ENCODE assay signal across 8 mouse cellular contexts in the genomic region with DNA sequence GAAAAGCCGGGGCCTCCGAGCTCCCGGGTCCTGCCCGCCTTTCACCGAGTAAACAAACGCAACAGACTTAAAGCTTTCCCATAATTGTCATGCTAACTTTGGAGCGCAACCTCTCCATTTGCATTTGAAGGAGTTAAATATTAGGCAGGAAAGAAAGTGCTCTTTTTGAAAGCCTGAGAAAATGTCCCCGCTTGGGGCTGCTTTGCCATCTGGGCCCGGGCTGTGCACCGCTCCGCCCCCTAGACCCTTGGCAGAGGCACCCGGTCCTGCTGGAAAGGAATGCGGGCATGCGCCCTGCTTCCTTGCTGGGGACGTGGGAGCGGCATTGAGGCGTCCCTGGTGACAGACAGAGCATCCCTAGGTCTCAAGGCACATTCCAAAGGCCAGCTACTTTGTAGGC.
A peak's percentile ranks its signal among the peaks of the same experiment; 100 is the strongest.
DNase-seq lines count a peak whose midpoint lies in the region; ATAC-seq lines count a peak whose summit lies in the region.

No protein-coding gene starts in this region.

- ATAC-seq in embryonic facial prominence, embryonic 11.5 days (replicated peaks; ENCODE audit: insufficient number of reproducible peaks, low FRiP score, low TSS enrichment, low read depth), result peak; percentile 88; the same call in 1 of the 2 replicates
- ATAC-seq in midbrain, embryonic 12.5 days (ENCODE audit: low FRiP score, low read depth), result peak; percentile 90
- ATAC-seq in stomach, embryonic 15.5 days (ENCODE audit: insufficient read depth, low FRiP score, low read depth), result no peak

- peak overlapping the region; percentile 14; the same call in 1 of the 2 replicates for H3K4me3 ChIP-seq in embryonic facial prominence, embryonic 11.5 days (ENCODE audit: low read depth, low read length)
- H3K4me3 ChIP-seq in midbrain, embryonic 12.5 days, result peak overlapping the region; percentile 1; the same call in 1 of the 2 replicates
- peak overlapping the region; percentile 26 for H3K4me3 ChIP-seq in stomach, embryonic 15.5 days (replicated peaks)

- no peaks in the 10 kb centered on the region for H3K27me3 ChIP-seq in embryonic facial prominence, embryonic 11.5 days (ENCODE audit: control insufficient read depth, insufficient read depth, low read length)
- no peaks in the 10 kb centered on the region for H3K27me3 ChIP-seq in midbrain, embryonic 12.5 days
- H3K27me3 ChIP-seq in stomach, embryonic 15.5 days (replicated peaks), result no peaks in the 10 kb centered on the region

- H3K9ac ChIP-seq in embryonic facial prominence, embryonic 11.5 days (replicated peaks; ENCODE audit: low read length), result peak overlapping the region; percentile 35; the same call in 1 of the 2 replicates
- H3K9ac ChIP-seq in midbrain, embryonic 12.5 days (replicated peaks), result no peak overlapping the region
- no peak overlapping the region for H3K9ac ChIP-seq in stomach, embryonic 15.5 days

- peak overlapping the region; percentile 26 for H3K4me2 ChIP-seq in embryonic facial prominence, embryonic 11.5 days (ENCODE audit: low read depth, low read length)
- peak overlapping the region; percentile 41 for H3K4me2 ChIP-seq in midbrain, embryonic 12.5 days (replicated peaks)
- peak overlapping the region; percentile 49 for H3K4me2 ChIP-seq in stomach, embryonic 15.5 days

- H3K9me3 ChIP-seq in embryonic facial prominence, embryonic 11.5 days (replicated peaks; ENCODE audit: control insufficient read depth, low read length), result no peaks in the 10 kb centered on the region
- H3K9me3 ChIP-seq in midbrain, embryonic 12.5 days, result no peaks in the 10 kb centered on the region
- no peaks in the 10 kb centered on the region for H3K9me3 ChIP-seq in stomach, embryonic 15.5 days

- H3K4me1 ChIP-seq in embryonic facial prominence, embryonic 11.5 days (ENCODE audit: control insufficient read depth, insufficient read depth, low read length), result no peaks in the 10 kb centered on the region
- peaks cover 42% of the 10 kb centered on the region for H3K4me1 ChIP-seq in midbrain, embryonic 12.5 days
- no peaks in the 10 kb centered on the region for H3K4me1 ChIP-seq in stomach, embryonic 15.5 days

- under 1% methylated on average over 17 of the region's 17 CpGs for WGBS in embryonic facial prominence, embryonic 11.5 days
- under 1% methylated on average over 17 of the region's 17 CpGs for WGBS in midbrain, embryonic 12.5 days
- 2% methylated on average over 17 of the region's 17 CpGs for WGBS in stomach, embryonic 15.5 days

- no peak overlapping the region for H3K27ac ChIP-seq in embryonic facial prominence, embryonic 11.5 days (replicated peaks; ENCODE audit: low read depth, low read length)
- peak overlapping the region; percentile 82 for H3K27ac ChIP-seq in midbrain, embryonic 12.5 days (replicated peaks)
- no peak overlapping the region; the same call in 1 of the 2 replicates for H3K27ac ChIP-seq in stomach, embryonic 15.5 days

- H3K36me3 ChIP-seq in embryonic facial prominence, embryonic 11.5 days (replicated peaks; ENCODE audit: control insufficient read depth, insufficient read depth, low read depth, low read length), result no peaks in the 10 kb centered on the region
- no peaks in the 10 kb centered on the region for H3K36me3 ChIP-seq in midbrain, embryonic 12.5 days
- no peaks in the 10 kb centered on the region for H3K36me3 ChIP-seq in stomach, embryonic 15.5 days

- peak; percentile 65 for DNase-seq in adrenal gland, postnatal 25 days
- peak; percentile 71 for DNase-seq in embryonic facial prominence, embryonic 11.5 days (ENCODE audit: low spot score)
- DNase-seq in heart, adult 18-20 months, result peak; percentile 54 to 70
- peak; percentile 88 for DNase-seq in kidney, adult 11 months
- DNase-seq in left cerebral cortex, postnatal 36 days (ENCODE audit: low spot score in 2 of 2), result peak; percentile 38 to 40
- no peak for DNase-seq in c-Kit-positive CD71-positive TER-119-positive erythroid progenitor cells, embryonic 14.5 days (ENCODE audit: low spot score)

- intact Hi-C loops in left cerebral cortex, postnatal 36 days (cut with DNase I), result loop anchor here (5.0 kb wide), 1 partner anchor 97 kb away; no protein-coding TSS in a partner anchor
